Mouse (Mus musculus) heart, postnatal 4 days (tissue): ENCODE data around the gene Nup214. TPM values are rescaled to one million over a fixed set of nuclear protein-coding genes. Genes with fewer than 3 reads are reported as not detected.

Experiments used
- DNase-seq: peaks from one replicate; pipeline ENCODE4 v3.0.0; 2021
- total RNA-seq, 2 experiments: library from RNA; stranded (reverse); gene quantifications; 2 replicates each; pipeline ENCODE4 v1.2.3; 2021

The Nup214 gene
- total RNA-seq, 2 experiments from 2014 or later: 50.4 to 51.1 TPM

GRCm38 (mm10) chr2:32075368-32075767 lies 101.1 kb downstream of the Nup214 start:
- DNase-seq: no peak

- DNase-seq: no peak
These were observed 103.5 kb downstream of the Nup214 start for GRCm38 (mm10) chr2:32077744-32078143.

GRCm38 (mm10) chr2:32078522-32078921 lies 104.3 kb downstream of the Nup214 start:
- peak; percentile 65 for DNase-seq

- DNase-seq: peak; percentile 65
These were observed 105.0 kb downstream of the Nup214 start for GRCm38 (mm10) chr2:32079191-32079725.

- DNase-seq: no peak
These were observed 106.4 kb downstream of the Nup214 start for GRCm38 (mm10) chr2:32080681-32081080.

GRCm38 (mm10) chr2:32081296-32081929 lies 107.2 kb downstream of the Nup214 start:
- no peak for DNase-seq

- DNase-seq: no peak
These were observed 108.0 kb downstream of the Nup214 start for GRCm38 (mm10) chr2:32082229-32082628.

GRCm38 (mm10) chr2:32083159-32084011 lies 109.1 kb downstream of the Nup214 start:
- peak; percentile 65 for DNase-seq

- peak; percentile 45 for DNase-seq
These were observed 110.1 kb downstream of the Nup214 start, which contains the start of gene Fam78a for GRCm38 (mm10) chr2:32084111-32084871. Gene Fam78a, minus strand, starts transcription at chr2:32084857.

GRCm38 (mm10) chr2:32084872-32085199 lies 110.6 kb downstream of the Nup214 start:
- no peak for DNase-seq

- DNase-seq: no peak
These were observed 111.0 kb downstream of the Nup214 start for GRCm38 (mm10) chr2:32085231-32085630.

GRCm38 (mm10) chr2:32087606-32088005 lies 113.4 kb downstream of the Nup214 start:
- no peak for DNase-seq

GRCm38 (mm10) chr2:32088372-32088981 lies 114.2 kb downstream of the Nup214 start:
- peak; percentile 70 for DNase-seq

GRCm38 (mm10) chr2:32089606-32090005 lies 115.4 kb downstream of the Nup214 start:
- no peak for DNase-seq

- no peak for DNase-seq
These were observed 115.9 kb downstream of the Nup214 start for GRCm38 (mm10) chr2:32090145-32090544.

- no peak for DNase-seq
These were observed 117.7 kb downstream of the Nup214 start for GRCm38 (mm10) chr2:32091956-32092355.

GRCm38 (mm10) chr2:32094001-32094707 lies 119.9 kb downstream of the Nup214 start:
- no peak for DNase-seq

- peak; percentile 82 for DNase-seq
These were observed 121.3 kb downstream of the Nup214 start, which contains the start of gene Plpp7 for GRCm38 (mm10) chr2:32095351-32096121. Gene Plpp7, plus strand, starts transcription at chr2:32095528.

- DNase-seq: no peak
These were observed 121.8 kb downstream of the Nup214 start for GRCm38 (mm10) chr2:32096122-32096420.

GRCm38 (mm10) chr2:32102944-32103343 lies 128.7 kb downstream of the Nup214 start:
- no peak for DNase-seq

- no peak for DNase-seq
These were observed 129.3 kb downstream of the Nup214 start for GRCm38 (mm10) chr2:32103557-32103956.
